Mouse (Mus musculus) neural tube, embryonic 11.5 days (tissue): Measurements from ENCODE around the gene Dact1. TPM values are rescaled to one million over a fixed set of nuclear protein-coding genes. Genes with fewer than 3 reads are reported as not detected.
A peak's percentile ranks its signal among the peaks of the same experiment; 100 is the strongest.

Source experiments
- ATAC-seq: fragments of 200-750 bp; cut with Nextera tagmentation; 2 replicates; pipeline ENCODE4 v1.8.0; 2017; ENCODE audit warnings: moderate number of reproducible peaks, mild to moderate bottlenecking, moderate TSS enrichment, moderate library complexity; ENCODE audit not compliant: insufficient read depth, low FRiP score, low TSS enrichment
- DNase-seq: peaks from one replicate; pipeline ENCODE4 v3.0.0-alpha.2; 2015; ENCODE audit warnings: low spot score
- H3K27ac ChIP-seq: fragments of 300-500 bp; sonication (generic); 2 replicates; pipeline ENCODE4 v1.5.1; 2014; ENCODE audit warnings: low read depth, mild to moderate bottlenecking, low read length
- H3K27me3 ChIP-seq: fragments of 300-500 bp; sonication (generic); 2 replicates; pipeline ENCODE4 v1.6.1; 2014; ENCODE audit warnings: mild to moderate bottlenecking, low read length, mixed read lengths; ENCODE audit not compliant: control insufficient read depth, insufficient read depth
- H3K36me3 ChIP-seq: fragments of 300-500 bp; sonication (generic); 2 replicates; pipeline ENCODE4 v1.6.1; 2014; ENCODE audit warnings: mild to moderate bottlenecking, low read length, moderate library complexity, mixed read lengths; ENCODE audit not compliant: control insufficient read depth, insufficient read depth
- H3K4me1 ChIP-seq: fragments of 300-500 bp; sonication (generic); 2 replicates; pipeline ENCODE4 v1.6.1; 2014; ENCODE audit warnings: low read length, mixed read lengths; ENCODE audit not compliant: control insufficient read depth, insufficient read depth
- H3K4me2 ChIP-seq: fragments of 300-500 bp; sonication (generic); 2 replicates; pipeline ENCODE4 v1.6.1; 2014; ENCODE audit warnings: low read depth, mild to moderate bottlenecking, moderate library complexity
- H3K4me3 ChIP-seq: fragments of 300-500 bp; sonication (generic); 2 replicates; pipeline ENCODE4 v1.5.1; 2014; ENCODE audit warnings: low read depth, low read length
- H3K9ac ChIP-seq: fragments of 300-500 bp; sonication (generic); 2 replicates; pipeline ENCODE4 v1.6.1; 2014; ENCODE audit warnings: mild to moderate bottlenecking, low read length
- H3K9me3 ChIP-seq: fragments of 300-500 bp; sonication (generic); 2 replicates; pipeline ENCODE4 v1.6.1; 2016; ENCODE audit warnings: low read length; ENCODE audit not compliant: control insufficient read depth
- WGBS: fragments of 180-500 bp; shearing (Covaris S2); extraction: QIAGEN DNeasy Blood & Tissue Kit; methylation state at CpG from one replicate; pipeline ENCODE4 v1.1.7; 2014; 5-methylcytosine and 5-hydroxymethylcytosine counted together
- polyA plus RNA-seq: library from polyadenylated mRNA; unstranded; fragments of >200 nt; fragmentation: Nextera tagmentation; extraction: Ambion mirVana; gene quantifications from 2 replicates; pipeline ENCODE4 v1.2.1, GENCODE M21; 2014

The Dact1 gene
- polyA plus RNA-seq, 1 experiment from 2014 or later = 22.2 TPM

- ATAC-seq (peak; percentile 48; the same call in 1 of the 2 replicates), DNase-seq (peak; percentile 34)
- no peak overlapping the region for H3K27ac ChIP-seq
- WGBS = 24% methylated on average over 2 of the region's 2 CpGs
- H3K4me1 ChIP-seq = peaks cover 4% of the 10 kb centered on the region; the same call in 1 of the 2 replicates
- no peak overlapping the region for H3K4me2 ChIP-seq
- no peak overlapping the region for H3K4me3 ChIP-seq
- H3K36me3 ChIP-seq = no peaks in the 10 kb centered on the region
- H3K9me3 ChIP-seq = no peaks in the 10 kb centered on the region
- H3K9ac ChIP-seq = no peak overlapping the region
- no peaks in the 10 kb centered on the region for H3K27me3 ChIP-seq
Measured at GRCm38 (mm10) chr12:71350077-71350476, 40.4 kb downstream of the Dact1 start.

GRCm38 (mm10) chr12:71354656-71355055 lies 45.0 kb downstream of the Dact1 start:
- no peaks in the 10 kb centered on the region for H3K36me3 ChIP-seq
- DNase-seq (no peak), ATAC-seq (no peak)
- no peak overlapping the region for H3K27ac ChIP-seq
- H3K4me3 ChIP-seq = no peak overlapping the region
- WGBS = 53% methylated on average over 10 of the region's 10 CpGs
- no peak overlapping the region for H3K9ac ChIP-seq
- H3K4me1 ChIP-seq = peaks cover 4% of the 10 kb centered on the region; the same call in 1 of the 2 replicates
- no peaks in the 10 kb centered on the region for H3K27me3 ChIP-seq
- H3K4me2 ChIP-seq = no peak overlapping the region
- H3K9me3 ChIP-seq = no peaks in the 10 kb centered on the region

GRCm38 (mm10) chr12:71355092-71355491 lies 45.4 kb downstream of the Dact1 start:
- no peaks in the 10 kb centered on the region for H3K36me3 ChIP-seq
- 48% methylated on average over 3 of the region's 3 CpGs for WGBS
- H3K4me3 ChIP-seq = no peak overlapping the region
- H3K9me3 ChIP-seq = no peaks in the 10 kb centered on the region
- no peak overlapping the region for H3K27ac ChIP-seq
- no peaks in the 10 kb centered on the region for H3K27me3 ChIP-seq
- ATAC-seq = no peak
- no peak for DNase-seq
- no peak overlapping the region for H3K4me2 ChIP-seq
- peaks cover 2% of the 10 kb centered on the region; the same call in 1 of the 2 replicates for H3K4me1 ChIP-seq
- no peak overlapping the region for H3K9ac ChIP-seq

- Histone ChIP-seq H3K27me3 (no peaks in the 10 kb centered on the region), H3K27ac (no peak overlapping the region), H3K4me1 (no peaks in the 10 kb centered on the region), H3K4me3 (no peak overlapping the region), H3K4me2 (no peak overlapping the region), H3K9me3 (no peaks in the 10 kb centered on the region), H3K9ac (no peak overlapping the region), H3K36me3 (no peaks in the 10 kb centered on the region)
- ATAC-seq (no peak), DNase-seq (no peak)
- 93% methylated on average over 7 of the region's 7 CpGs for WGBS
Measured at GRCm38 (mm10) chr12:71361616-71362015, 51.9 kb downstream of the Dact1 start.

GRCm38 (mm10) chr12:71362425-71362824 lies 52.7 kb downstream of the Dact1 start:
- Histone ChIP-seq H3K4me1 (no peaks in the 10 kb centered on the region), H3K27ac (no peak overlapping the region), H3K36me3 (no peaks in the 10 kb centered on the region), H3K4me3 (no peak overlapping the region), H3K9me3 (no peaks in the 10 kb centered on the region), H3K4me2 (no peak overlapping the region), H3K27me3 (no peaks in the 10 kb centered on the region), H3K9ac (no peak overlapping the region)
- WGBS = 77% methylated on average over 8 of the region's 8 CpGs
- DNase-seq = no peak
- ATAC-seq = no peak

- H3K27ac ChIP-seq = no peak overlapping the region
- no peak for DNase-seq
Measured at GRCm38 (mm10) chr12:71364106-71364505, 54.4 kb downstream of the Dact1 start.

GRCm38 (mm10) chr12:71364531-71364930 lies 54.8 kb downstream of the Dact1 start:
- Histone ChIP-seq H3K27ac (no peak overlapping the region), H3K27me3 (no peaks in the 10 kb centered on the region), H3K4me2 (no peak overlapping the region), H3K36me3 (no peaks in the 10 kb centered on the region), H3K9ac (no peak overlapping the region), H3K4me1 (no peaks in the 10 kb centered on the region), H3K4me3 (no peak overlapping the region), H3K9me3 (no peaks in the 10 kb centered on the region)
- DNase-seq = no peak
- WGBS = 94% methylated on average over 3 of the region's 3 CpGs
- ATAC-seq = no peak

More at GRCm38 (mm10) chr12:71364106-71364505, 54.4 kb downstream of the Dact1 start:
- H3K9me3 ChIP-seq = no peaks in the 10 kb centered on the region
- H3K4me2 ChIP-seq = no peak overlapping the region
- H3K4me1 ChIP-seq = no peaks in the 10 kb centered on the region
- H3K9ac ChIP-seq = no peak overlapping the region
- WGBS = 80% methylated on average over 7 of the region's 7 CpGs
- no peaks in the 10 kb centered on the region for H3K36me3 ChIP-seq
- no peak for ATAC-seq
- no peak overlapping the region for H3K4me3 ChIP-seq
- H3K27me3 ChIP-seq = no peaks in the 10 kb centered on the region

- no peak overlapping the region for H3K4me2 ChIP-seq
- no peak for DNase-seq
- no peaks in the 10 kb centered on the region for H3K4me1 ChIP-seq
- WGBS = 70% methylated on average over 7 of the region's 7 CpGs
- H3K36me3 ChIP-seq = no peaks in the 10 kb centered on the region
- no peaks in the 10 kb centered on the region for H3K9me3 ChIP-seq
- H3K27ac ChIP-seq = no peak overlapping the region
- ATAC-seq = no peak
- no peak overlapping the region for H3K4me3 ChIP-seq
- H3K27me3 ChIP-seq = no peaks in the 10 kb centered on the region
- no peak overlapping the region for H3K9ac ChIP-seq
Measured at GRCm38 (mm10) chr12:71365208-71365607, 55.5 kb downstream of the Dact1 start.

- Histone ChIP-seq H3K36me3 (no peaks in the 10 kb centered on the region), H3K4me3 (no peak overlapping the region), H3K4me1 (no peaks in the 10 kb centered on the region), H3K9ac (no peak overlapping the region), H3K9me3 (no peaks in the 10 kb centered on the region), H3K27ac (no peak overlapping the region), H3K4me2 (no peak overlapping the region), H3K27me3 (no peaks in the 10 kb centered on the region)
- no peak for DNase-seq
- no peak for ATAC-seq
- WGBS = 64% methylated on average over 6 of the region's 6 CpGs
Measured at GRCm38 (mm10) chr12:71366175-71366574, 56.5 kb downstream of the Dact1 start.
